Mouse (Mus musculus): ENCODE results near the gene Upk3b.

Upk3b gene

DNA sequence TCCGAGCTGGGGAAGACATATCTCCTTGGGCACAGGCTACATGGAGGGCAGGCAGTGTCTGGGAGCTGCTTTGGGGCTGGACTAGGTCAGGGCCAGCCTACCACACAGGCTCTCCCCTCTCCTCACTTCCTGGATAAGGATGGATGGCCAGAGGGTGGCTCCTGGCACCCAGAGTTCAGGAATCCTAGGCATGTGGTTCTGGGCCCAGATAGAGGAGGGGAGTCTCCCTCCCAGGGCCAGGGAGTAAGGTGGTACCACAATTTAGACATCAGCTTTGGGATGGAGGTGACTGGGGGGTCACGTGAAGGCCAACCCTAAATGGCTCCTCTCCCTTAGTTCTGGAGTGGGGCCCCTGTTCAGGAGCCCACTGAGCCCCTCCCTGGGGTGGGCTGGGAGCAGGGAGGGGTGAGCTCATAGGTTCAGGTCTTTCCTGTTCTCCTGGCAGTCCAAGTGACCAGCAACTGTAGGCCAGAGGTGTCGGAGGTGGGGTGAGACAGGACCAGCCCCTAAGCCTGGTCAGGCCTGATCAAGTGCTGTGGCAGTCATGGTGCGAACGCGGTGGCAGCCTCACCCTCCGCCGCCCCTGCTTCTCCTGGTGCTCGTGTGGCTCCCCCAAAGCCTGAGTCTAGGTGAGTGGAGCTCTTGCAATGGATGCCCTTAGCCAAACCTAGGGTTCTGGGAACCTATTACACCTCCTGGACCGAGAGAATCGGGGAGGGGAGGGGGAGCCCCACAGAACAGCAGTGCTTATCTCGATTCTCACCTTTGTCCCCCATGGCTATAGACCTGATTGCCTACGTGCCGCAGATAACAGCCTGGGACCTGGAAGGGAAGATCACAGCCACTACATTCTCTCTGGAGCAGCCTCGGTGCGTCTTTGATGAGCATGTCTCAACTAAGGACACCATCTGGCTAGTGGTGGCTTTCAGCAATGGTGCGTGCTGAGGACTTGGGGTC is at the start of gene Upk3b:
Gene Upk3b, plus strand, starts transcription at position 239 of the 957 bp plus-strand sequence.
- no peak for DNase-seq

DNA sequence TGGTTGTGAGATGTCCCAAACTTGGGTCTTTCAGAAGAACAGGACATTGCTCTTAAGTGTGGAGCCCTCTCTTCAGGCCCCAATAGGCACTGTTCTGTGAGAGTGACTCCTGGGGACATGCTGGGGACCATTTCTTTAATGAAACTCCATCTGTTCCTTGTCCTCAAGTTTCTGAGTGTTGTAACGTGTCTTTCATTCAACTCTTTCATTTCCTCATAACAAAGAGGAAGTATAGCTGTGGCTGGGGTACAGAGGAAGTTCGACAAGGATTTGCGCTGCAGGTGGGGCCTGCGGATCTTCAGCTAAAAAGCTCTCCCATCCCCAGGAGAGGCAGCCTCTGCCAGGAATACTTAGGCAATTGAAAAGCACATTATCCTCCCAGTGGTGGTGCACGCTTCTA is 47.7 kb upstream of the Upk3b start:
- DNase-seq: peak; percentile 34

DNA sequence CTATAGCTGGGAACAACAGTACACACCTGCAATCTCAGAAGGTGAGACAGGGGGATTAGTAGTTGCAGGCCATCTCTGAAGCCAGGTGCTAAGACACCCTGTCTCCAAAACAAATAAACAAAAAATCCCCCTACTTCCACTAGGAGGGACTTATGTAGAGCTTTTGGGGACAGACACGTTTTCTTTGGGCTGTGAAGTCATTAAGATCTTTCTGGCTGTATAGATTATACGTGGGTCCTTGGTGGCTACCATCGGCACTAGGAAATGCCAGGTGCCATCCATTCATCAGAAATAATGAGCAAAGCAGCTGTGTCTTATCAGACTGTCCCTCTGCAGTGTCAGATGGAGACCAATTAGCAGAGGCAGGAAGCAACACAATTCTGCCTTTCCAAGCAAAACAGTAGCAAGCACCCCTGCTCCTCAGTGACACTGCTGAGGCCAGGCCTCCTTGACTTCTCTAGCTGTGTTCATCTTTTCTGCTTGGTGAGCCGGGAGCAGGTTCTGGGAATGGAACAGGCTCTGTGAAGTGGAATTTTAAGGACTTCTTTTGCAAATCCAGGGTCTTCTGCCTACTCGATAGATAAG is 44.8 kb upstream of the Upk3b start:
- DNase-seq: no peak

DNA sequence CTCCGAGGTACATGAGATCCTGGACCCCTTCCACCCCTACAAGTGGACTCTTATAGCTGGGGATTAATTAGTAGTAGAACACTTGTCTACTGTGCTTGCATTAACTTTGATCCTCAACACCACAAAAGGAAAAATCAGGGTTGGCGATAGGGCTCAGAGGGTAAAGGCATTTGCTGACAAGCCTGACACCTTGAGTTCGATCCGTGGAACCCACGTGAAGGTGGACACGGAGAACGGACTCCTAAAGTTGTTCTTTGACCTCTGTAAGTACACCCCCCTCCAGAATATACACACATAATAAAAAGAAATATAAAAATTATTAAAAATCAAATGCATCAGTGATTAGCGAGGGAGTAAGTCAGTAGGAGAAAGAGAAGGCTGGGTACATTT is 44.0 kb upstream of the Upk3b start:
- DNase-seq: no peak

DNA sequence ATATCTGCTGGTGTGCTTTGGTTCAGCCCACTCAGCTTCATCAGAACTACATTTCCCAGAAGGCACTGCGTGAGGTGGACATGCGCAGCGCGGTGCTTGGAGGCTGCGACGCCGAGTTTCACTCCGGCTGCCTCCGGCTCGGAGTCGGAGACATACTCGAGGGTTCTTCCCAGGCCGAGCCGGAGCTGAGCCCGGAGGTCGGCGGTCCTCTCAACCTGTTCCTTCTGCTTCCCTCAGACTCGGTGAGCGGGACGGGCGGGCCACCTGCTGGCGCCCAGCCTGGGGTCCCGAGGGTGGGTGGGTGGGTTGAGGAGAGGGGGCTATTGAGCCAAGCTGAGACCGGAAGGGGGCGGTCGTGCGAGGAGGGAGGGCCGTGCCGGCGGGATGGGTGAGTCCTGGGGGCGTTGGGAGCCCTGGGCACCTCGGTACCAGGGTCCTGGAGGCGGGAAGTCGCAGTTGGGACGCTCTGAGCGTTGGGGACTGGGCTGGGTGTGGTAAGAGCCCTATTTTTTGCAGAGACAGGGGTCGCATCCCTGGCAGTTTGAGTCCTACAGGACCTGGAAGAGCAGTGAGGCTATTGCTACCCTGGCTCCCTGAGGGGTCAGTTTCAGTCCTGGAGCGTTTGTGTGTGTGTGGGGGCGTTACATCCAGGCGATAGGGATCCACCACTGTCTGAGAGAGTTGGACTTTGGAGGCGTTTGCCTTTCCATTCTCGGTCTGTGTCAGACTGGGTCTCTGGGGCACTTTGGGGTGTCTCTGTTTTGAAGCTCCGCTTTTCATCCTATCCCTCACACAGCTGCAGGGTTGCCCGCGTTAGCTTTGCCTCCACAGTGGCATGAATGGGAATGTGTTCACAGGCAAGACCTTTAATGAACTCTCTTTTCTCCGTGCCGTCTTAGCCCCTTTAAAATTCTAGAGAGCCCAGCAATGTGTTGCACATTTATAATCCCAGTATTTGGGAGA is 43.3 kb upstream of the Upk3b start, which contains the start of gene Dtx2:
Gene Dtx2, plus strand, starts transcription at position 76 of the 963 bp plus-strand sequence.
- DNase-seq: peak; percentile 94

DNA sequence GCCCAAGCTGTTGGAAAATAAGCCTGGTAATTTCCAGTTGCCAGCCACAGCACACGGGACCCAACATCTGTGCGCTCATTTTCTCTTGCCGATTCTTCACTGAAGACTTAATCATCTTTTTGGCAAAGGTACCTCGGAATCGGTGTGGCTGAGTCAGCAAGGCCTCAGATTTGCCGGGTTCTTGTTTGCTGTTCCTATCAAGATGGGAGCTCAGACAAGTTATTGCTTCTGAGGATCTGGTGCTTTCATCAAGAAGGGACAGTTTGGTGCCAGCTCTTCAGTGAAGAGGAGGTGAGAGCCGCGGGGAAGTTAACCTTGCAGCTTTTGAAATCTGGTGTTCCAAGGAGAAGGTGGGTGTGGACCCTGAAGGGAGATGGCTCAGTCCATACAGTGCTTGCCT is 42.1 kb upstream of the Upk3b start:
- DNase-seq: no peak

DNA sequence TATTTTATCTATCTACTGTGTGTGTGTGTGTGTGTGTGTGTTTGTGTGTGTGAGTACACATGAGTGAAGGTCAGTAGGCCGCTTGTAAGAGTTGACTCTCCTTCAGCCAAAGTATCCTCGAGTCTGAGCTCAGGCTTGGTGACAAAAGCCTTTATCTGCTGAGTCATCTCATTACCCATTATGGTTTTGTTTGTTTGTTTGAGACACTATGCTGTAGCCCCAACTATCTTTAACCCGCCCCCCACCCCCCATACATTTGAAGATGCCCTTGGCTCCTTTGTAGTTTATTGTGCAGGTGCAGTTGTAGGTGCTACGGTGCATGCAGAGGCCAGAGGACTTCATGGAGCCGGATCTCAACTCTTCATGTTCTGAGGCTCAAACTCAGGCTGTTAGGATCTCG is 37.1 kb upstream of the Upk3b start:
- no peak for DNase-seq

DNA sequence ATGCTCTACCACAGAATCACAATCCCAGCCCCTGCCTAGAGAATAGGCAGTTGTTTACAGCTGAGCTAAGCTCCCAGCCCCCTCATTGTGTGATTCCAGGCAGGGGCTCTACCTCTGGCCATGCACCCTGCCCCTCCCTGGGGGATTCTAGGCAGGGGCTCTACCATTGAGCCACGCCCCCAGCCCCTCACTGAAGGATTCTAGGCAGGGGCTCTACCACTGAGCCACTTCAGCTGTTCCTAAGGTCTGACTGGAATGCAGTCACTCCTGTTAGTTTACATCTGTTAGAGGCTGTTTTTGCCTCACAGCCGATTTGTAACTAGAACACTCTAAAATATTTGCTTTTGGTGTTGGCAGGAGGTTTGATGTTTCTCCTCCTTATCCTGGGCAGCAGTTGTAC is 36.0 kb upstream of the Upk3b start:
- DNase-seq: peak; percentile 23

DNA sequence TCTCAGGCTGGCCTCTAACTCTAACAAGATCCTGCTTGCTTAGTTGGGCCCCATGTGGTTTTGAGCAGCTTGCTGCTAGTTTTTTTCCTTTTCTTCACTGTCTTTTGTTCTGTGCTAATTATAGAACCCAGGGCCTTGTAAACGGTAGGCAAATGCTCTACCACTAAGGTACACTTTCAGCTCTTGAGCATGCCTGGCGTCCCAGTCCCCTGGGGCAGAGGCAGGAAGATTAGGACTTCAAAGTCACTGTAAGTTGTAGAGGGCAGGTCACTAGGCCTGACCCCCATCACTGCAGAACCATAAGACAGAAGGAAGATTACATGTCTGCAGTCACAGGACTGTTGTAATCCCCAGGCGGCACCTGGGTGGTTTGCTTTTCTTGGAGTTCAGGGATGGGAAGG is 35.5 kb upstream of the Upk3b start:
- DNase-seq: peak; percentile 42

DNA sequence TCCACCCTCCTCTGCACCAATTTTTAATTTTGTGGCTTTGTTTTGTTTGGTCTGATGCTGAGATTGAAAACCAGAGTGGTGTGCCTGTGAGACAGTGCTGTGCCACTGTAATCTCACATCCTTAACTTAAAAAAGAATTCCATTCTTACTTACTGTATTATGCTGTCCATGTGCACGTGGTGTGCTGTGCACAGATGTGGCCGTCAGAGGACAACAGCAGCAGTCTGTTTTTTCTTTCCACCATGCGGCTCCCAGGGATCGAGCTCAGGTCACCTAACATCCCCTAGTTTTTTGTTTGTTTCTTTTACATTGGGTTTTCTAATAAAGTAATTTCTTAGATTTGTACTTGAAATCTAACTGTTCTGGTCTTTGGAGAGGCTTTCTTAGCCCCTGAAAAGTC is 33.8 kb upstream of the Upk3b start:
- DNase-seq: no peak

DNA sequence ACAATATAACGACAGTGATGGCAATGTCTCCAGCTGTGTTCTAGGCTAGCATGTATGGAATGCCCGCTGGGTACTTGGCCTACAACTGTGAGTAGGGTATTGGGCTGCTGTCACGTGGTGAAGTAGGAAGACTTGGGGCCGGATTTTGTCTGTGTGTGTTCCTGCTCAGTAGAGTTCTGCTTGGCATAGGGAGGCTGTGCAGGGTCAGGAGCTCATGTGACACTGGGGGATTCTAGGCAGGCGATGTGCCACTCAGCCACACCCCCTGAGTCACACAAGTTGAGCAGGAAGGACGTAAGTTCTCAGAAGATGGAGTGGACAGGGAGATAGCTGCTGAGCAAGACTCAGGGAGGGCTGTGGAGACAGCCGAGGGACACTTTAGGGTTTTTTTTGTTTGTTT is 30.6 kb upstream of the Upk3b start:
- DNase-seq: no peak

DNA sequence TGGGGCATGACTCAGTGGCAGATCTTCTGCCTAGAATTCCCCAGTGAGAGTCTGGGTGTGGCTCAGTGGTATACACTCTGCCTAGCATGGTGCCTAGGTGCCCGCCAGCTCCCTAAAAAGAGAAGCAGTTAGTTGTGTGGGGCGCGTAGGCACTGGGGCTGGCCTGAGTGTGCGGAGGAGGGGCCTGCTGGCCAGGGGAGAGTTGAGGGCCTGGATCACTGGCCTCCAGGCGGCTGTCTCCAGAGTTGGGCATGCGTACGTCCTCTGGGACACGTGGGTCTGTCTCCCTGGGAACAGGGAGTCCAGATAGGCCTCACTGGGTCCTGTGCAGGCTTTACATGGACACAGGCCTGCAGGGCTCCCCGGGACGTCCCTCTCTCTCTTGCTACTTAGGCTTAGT is 23.4 kb upstream of the Upk3b start:
- no peak for DNase-seq

DNA sequence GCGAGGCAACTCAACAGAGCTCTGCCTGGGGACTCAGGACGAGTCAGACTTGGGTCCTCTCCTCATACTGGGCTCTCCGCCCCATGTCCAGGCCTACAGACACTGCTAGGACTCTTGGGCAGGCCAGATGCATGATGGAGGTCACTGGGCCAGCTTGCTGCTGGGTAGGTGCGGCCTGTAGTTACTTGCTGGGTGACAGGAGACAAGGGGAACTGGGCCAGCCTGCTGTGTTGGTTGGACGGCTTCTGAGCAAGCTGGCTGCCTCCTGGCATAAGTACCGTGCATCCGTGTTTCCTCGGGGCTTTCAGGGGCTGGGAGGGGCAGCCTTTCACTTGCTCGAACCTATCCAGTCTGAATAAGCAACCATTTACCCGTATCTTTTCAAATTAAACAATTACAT is 22.7 kb upstream of the Upk3b start:
- DNase-seq: no peak

DNA sequence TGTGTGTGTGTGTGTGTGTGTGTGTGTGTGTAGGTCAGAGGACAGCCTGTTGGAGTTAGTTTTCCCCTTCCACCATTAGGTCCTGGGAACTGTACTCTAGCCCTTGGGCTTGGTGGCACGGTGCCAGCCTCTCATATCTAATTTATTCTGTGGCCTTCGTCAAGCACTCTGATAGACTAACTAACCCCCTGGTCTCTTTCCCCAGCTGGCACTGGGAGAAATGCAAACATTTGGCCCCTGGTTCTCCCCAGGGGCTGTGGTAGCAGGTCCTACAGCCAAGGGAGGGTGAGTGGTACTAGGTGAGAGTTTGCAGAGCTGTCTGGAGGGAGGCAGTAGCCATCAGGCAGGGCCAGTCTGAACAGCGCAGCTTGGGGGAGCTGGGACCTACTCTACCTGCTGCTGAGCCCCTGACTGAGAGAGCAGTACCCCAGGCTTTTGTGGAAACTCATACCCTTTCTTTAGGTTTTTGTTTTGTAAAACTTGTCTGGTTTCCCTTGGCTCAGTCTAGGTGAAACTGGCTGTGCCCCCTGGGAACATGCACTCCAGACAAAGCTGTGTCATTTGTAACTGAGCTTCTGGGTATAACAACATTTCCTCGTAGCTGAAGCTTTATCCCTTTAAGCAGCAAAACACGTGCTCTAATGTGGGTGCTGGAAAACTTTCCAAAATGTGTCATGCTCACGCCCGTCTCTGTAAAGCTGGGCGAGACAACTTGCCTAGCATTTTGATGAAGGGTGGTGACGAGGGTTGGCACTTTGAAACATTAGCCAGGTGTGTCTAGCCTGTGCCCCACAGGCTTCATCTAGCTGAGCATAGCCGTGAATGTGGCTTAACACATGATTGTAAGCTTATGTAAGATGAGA is 22.1 kb upstream of the Upk3b start:
- DNase-seq: no peak

DNA sequence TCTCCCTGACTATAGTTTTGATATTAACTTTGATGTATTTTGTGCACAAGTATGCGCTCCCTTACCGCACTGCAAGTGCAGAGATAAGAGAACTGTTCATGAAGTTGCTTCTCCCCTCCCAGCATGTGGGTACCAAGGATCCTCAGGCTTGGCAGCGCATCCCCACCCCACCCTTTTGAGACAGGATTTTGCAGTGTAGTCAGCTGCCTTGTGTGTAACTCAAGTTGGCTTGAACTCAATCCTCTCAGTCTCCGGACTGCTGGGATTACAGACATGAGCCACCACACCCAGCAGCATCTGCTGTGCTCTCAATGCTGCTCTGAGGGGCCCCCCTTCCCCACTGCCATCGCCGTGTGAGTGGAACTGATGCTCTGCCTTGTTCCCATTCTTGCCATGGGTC is 21.0 kb upstream of the Upk3b start:
- no peak for DNase-seq

DNA sequence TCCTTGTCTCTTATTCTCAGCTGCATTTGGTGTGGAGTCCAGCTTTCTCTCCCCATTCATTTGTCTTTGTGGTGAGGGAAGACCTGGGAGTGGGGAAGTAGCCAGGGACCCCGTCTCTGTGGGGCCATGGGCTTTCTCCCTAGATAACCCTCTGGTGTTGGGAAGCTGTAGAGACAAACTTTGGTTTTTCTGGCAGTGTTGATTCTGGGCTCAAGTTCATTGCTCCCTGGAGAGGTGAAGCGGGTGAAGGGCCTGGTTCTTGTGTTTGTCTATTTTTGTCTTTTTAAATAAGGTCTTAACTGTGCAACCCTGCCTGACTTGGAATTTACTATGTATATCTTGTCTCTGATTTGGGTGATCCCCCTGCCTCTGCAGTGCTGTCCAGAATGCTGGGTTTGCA is 19.6 kb upstream of the Upk3b start:
- DNase-seq: no peak

DNA sequence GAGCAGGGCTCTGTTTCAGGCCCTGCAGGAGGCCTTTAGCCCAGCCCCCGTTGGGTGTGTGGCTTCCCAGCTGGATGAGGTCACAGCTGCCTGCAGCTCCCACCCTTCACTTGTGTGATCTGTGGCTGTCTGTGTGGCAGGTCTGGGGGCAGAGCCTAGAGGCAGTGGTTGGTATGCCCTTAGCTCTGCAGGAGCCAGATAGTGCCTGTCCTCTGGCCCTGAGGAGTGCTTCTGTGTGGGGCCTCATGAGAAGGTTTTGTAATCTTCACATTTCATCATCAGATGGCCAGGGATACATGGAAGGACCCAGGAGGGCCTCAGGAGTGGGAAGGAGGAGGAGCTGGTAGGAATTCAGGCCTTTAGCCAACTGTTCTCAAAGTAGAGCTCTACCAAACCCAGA is 18.4 kb upstream of the Upk3b start:
- peak; percentile 16 for DNase-seq

DNA sequence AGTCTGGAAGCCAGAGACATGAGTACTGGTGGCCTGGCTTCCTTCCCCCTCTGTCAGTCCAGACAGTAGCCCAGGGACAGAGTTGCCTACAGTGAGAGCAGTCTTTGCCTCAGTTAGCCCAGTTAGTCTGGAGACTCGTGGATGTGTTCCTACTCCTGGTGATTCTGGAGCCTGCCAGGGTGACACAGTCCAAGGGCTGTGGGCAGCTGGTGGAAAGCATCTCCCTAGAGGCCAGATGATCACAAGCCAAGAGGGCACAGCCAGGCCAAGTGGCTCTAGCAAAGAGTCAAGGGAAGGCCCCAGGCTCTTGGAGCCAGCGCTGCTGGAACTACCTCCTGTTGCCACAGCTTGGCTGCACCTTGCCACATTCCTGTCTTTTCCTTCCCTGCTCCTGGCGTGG is 12.6 kb upstream of the Upk3b start:
- DNase-seq: no peak

DNA sequence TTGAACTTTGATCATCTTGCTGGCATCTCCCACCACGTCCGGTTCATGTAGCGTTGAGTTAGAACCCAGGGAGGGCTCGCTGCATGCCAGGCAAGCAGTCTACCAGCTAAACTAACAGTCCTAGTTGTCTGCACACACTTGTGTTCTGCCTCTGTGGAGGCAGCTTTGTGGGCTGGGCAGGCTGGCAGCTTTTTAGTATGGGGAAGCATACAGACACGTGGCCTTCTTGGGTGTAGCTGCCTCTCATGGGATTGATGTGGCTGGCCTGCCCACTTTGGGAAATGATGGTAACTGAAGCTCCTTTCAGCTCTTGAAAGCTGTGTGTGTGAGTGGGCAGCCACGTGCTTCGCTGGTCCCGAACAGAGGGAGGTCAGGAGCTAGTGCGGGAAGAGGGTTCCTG is 11.4 kb upstream of the Upk3b start:
- no peak for DNase-seq

DNA sequence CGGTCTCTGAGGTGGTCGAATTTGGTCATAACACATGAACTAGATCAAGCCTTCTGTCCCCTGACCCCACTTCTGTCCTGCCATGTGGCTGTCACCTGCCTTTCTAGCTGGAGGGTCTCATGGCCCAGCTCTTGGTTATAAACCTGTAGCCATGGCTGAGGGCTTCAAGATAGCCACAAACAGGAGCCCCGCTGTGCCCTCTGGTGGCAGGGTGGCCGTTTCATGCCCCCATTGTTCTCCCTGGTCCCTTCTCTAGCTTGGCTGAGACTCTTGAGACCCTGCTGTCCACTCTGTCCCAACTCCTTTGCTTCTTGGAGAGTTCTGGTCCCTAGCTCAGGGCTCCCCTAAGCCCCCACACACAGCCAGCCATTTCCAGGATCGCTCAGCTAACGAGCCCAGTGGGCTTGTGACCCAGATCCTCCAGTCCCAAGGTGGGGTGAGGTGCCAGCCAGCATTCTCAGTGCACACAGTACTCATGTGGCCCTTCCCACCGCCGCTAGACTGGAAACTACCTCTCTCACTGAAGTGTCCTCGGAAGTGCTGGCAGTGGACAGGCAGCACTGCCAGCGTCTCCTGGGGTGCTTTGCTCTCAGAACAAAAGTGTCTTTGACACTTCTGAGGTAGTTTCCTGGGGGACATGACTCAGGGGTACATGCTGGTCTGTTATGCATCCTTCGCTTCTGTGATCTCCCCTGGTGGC is 10.5 kb upstream of the Upk3b start:
- peak; percentile 41 for DNase-seq

DNA sequence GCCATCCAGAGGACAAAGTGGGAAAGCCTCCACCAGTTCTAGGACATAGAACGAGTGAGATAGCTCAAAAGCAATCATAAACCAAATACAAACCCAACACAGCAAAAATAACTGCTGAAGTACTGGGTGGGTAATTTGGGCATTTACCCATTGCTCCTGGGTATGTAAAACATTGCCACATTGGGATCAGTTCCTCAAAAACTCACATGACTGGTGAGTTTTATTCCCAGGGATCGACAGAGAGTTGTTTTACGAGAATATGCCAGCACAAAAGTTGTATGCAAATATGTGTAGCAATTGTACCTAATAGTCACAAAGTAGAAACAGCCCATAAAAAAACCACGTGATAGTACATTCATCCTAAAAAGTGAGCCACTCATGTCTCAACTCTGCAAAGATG is 3.4 kb upstream of the Upk3b start:
- no peak for DNase-seq

DNA sequence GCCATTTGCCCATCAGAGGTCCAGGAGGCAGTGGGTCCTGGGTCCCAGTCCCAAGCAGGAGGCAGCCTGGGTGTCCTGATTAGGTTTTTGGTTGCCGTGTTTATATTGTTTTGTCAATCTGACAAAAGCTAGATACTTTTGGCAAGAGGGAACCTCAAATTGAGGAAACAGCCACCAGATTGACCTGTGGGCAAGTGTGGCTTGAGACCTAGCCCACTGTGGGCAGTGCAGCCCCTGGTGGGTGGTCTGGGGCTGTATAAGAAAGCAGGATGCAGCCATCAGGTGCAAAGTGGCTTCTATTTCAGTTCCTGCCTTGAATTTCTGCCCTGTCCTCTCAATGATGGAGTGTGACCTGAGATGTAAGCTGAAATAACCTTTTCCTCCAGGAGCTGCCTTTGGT is 3.0 kb upstream of the Upk3b start:
- DNase-seq: no peak

All from thymus, postnatal 14 days (tissue).